Mouse (Mus musculus) E14TG2a.4 (cell line): Measurements from ENCODE around the gene Cdk18.

Source experiments
- CTCF ChIP-seq: conservative IDR thresholded peaks from 2 replicates; pipeline ENCODE4 v1.5.1; 2014; ENCODE audit warnings: low read length
- NANOG ChIP-seq: IDR thresholded peaks from 2 replicates; pipeline ENCODE4 v1.6.1; 2014; ENCODE audit warnings: borderline replicate concordance, low read length, mixed read lengths

DNA sequence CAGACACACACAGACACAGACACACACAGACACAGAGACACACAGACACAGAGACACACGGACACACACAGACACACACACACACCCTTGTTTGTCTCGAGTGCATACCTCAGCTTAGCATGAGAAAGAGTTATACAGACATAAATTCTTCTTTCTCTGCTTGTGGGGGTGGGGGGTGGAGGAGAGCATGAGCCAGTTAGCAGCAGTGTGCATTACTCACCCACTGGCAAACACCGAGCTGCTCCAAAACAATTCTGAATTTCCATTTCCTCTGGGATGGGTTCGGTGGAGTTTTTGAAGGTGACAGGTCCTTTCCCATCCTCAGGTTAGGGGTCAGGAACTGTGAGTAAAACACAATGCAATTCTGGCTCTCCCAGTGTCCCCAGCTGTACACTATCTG, 40.5 kb downstream of the Cdk18 start:
- no peak for TF ChIP-seq CTCF
- no peak for TF ChIP-seq NANOG
